Mouse (Mus musculus) left cerebral cortex, postnatal 14 days (tissue): Measurements from ENCODE around the gene Cdk9. TPM values are rescaled to one million over a fixed set of nuclear protein-coding genes. Genes with fewer than 3 reads are reported as not detected.

Experiments used
- DNase-seq, 2 experiments: peaks; one replicate each; pipeline ENCODE4 v3.0.0; 2021 to 2022; ENCODE audit warnings: low spot score in 2 of 2, mixed read lengths in 1 of 2
- intact Hi-C: fragments of 180-260 bp; cut with DNase I; formaldehyde crosslinking; loops from one replicate; pipeline ENCODE4 v1.15.1; 2025
- total RNA-seq, 2 experiments: library from RNA; stranded (reverse); gene quantifications; 2 replicates each; pipeline ENCODE4 v1.2.3; 2021

Cdk9 gene
- total RNA-seq, 2 experiments from 2014 or later: 100 to 106 TPM

GRCm38 (mm10) chr2:32712108-32712551, 746 bp downstream of the Cdk9 start:
- intact Hi-C loops: no loop called here
- DNase-seq: peak; percentile 47 to 48

DNA sequence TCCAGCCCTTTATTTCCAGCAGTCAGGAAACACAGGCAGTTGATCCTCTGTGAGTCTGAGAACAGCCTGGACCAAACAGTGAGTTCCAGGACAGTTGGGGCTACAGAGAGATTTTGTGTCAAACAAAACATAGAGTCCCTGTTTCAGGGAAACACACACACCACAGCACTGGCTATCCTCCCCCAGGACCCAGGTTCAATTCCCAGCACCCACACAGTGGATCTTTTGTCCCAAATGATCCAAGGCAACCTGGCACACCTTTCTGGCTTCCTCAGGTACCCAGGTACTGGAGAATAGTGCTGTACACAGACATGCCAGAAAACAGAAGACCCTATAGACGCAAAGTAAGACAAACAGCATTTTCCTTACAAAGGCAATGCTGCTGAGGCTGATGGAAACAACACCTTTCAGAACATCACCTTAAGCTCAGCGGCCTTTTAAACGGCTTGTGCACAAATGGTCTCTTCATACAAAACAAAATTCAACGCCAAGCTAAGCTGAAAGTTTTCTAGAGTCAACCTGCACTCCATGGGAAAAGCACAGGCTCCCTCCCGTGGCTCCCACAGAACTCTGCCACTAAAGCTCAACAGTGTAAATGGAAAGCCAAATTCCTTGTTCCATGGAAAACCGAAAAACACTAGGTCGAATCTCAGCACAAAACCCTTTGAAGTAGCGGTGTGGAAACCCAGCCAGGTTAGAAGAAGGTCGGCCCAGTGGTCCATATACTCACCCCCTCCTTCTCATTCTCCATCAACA, 1.4 kb downstream of the Cdk9 start:
- intact Hi-C loops: no loop called here
- DNase-seq: no peak

DNA sequence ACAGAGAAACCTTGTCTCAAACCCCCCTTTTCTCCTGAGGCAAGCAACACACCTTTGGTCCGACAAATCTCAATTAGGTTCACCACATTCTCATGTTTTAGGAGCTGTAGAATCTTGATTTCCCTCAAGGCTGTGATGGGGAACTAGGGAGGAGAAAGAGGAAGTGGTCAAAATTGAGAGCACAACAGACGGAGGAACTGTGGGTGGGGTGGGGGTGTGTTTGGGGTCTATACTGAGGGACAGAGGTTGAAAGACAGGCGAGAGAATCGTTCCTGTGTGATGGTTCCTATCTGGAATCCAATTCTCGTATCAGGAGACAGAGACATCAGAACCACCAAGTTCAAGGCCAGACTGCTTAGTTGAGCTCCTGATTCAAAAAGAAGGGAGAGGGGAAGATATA, 2.5 kb downstream of the Cdk9 start:
- no peak for DNase-seq
- intact Hi-C loops: no loop called here

DNA sequence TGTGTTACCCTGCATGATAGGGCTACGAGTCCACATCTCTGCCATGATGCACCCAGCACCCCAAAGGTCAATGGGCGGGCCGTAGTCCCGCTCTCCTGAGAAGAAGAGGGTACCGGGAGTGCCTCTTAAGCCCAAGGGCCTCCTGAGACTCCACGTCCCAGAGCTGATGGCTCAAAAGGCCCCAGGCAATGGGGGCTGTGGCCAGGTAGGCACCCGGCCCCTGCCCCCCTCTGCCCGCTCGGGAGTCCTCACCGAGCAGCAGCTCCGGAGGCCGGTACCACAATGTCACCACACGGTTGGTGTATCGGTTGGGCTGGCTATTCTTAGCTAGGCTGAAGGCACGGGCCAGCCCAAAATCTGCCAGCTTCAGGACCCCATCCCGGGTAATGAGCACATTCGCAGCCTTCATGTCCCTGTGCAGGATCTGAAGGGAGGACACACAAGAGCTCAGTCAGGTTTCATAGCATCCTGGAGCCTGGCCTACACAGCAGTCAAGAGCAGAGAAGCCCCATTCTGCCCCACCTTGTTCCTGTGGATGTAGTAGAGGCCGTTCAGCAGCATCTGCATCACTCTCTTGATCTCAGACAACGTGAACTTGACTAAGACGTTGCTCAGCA, 3.2 kb downstream of the Cdk9 start:
- no peak for DNase-seq
- intact Hi-C loops: loop anchor here (10.0 kb wide), 1 partner anchor 145 kb away; no protein-coding TSS in a partner anchor

DNA sequence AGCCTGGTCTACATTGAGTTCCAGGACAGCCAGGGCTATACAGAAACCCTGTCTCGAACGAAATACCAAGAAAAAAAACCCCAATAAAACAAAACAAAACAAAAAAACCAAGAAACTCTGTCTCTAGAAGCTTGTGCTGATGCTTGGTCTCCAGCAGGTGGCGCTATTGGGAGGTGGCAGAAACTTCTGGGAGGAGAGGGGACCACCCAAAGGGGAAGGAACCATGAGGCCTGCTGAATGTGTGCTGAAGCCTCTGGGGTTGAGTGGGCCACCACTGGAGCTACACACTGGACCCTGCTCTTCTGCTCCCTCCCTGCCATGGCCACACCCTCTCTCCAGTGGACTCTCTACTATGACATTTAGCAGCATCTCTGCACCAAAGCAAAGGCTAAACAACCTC, 4.2 kb downstream of the Cdk9 start:
- no peak for DNase-seq
- intact Hi-C loops: loop anchor here (10.0 kb wide), 1 partner anchor 146 kb away; no protein-coding TSS in a partner anchor

- intact Hi-C loops: loop anchor here (10.0 kb wide), 1 partner anchor 148 kb away; no protein-coding TSS in a partner anchor
Observed at GRCm38 (mm10) chr2:32706971-32707370, 5.9 kb downstream of the Cdk9 start.

DNA sequence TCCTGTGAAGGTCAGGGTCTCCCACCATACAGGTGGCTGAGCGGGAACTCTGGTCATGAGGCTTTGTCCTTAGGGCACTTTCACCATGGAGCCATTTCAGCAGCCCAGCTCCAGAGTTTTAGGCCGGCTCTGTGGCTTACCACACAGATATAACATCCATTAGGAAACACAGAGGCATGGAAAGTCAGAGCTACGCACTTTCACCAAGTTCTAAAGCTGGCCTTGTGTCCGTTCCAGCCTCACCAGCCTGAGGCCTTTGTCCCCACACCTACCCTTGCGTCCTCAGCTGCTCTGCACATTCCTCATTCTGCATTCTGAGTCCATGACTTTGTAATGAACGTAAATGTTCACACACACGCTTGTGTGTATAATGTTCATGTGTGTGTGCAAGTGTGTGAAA, 7.9 kb downstream of the Cdk9 start:
- DNase-seq: no peak
- intact Hi-C loops: loop anchor here (10.0 kb wide), 1 partner anchor 150 kb away; no protein-coding TSS in a partner anchor

More at GRCm38 (mm10) chr2:32706971-32707370, 5.9 kb downstream of the Cdk9 start:
- DNase-seq: no peak

DNA sequence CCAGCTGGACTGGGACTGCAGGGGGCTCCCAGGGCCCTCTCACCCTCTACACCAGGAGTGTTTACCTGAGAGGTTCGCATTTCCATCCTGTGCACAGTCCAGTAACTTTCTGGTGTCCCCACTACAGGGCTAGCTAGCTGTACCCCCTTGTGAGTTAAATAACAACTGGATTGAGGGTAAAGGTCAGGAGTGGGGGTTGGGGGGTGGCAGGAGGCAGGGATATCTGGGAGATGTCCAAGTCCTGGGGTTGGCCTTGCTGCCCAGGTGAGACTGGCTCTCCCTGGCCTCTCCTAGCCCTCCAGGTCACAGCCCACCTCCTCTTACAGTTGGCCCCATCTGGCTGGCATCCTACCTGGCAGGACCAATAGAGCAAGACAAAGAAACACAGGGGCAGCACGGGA, 8.9 kb downstream of the Cdk9 start, which contains the start of gene Fpgs:
TSS of gene Fpgs (minus strand) at position 125 of the 401 bp plus-strand sequence.
- intact Hi-C loops: loop anchor here (10.0 kb wide), 1 partner anchor 151 kb away; no protein-coding TSS in a partner anchor
- no peak for DNase-seq

- intact Hi-C loops: loop anchor here (10.0 kb wide), 1 partner anchor 152 kb away; no protein-coding TSS in a partner anchor
Observed at GRCm38 (mm10) chr2:32703046-32703445, 9.8 kb downstream of the Cdk9 start.

DNA sequence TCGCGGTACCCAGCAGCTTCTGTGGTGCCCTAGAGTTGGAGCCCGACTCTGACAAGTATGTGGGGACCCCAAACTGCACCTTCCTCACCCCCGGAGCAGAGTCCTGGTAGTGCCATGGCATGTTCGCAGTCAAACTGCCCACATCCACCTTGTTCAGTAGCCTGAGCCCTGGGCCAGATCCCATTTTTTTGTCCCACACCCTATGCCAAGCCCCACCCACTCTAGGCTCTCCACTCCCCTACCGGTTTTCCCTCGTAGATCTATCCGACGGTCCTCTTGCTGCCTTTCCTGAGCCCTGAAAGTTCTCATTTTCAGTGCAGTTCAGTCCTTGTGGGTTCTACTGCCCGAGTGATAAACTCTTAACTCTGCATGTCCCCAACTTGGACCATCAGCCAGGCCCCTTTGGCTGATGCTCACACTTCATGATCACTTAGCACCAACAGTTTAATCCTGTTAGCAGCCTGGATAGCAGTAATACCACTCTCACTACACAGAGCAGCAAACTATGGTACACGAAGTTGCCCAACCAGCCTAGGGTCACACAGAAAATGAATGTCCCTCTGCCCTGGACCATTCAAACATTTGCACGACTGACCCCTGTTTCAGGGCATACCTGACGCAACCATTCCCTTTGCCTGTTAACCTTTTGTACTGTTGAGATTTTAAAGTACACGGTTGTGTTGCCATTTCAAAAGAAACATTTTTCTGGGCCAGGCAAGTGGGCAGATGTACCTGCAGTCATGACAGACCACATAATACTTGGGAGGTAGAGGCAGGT, 11.7 kb downstream of the Cdk9 start:
- intact Hi-C loops: loop anchor here (10.0 kb wide), 1 partner anchor 154 kb away; no protein-coding TSS in a partner anchor
- no peak for DNase-seq

More at GRCm38 (mm10) chr2:32703046-32703445, 9.8 kb downstream of the Cdk9 start:
- DNase-seq: no peak

- DNase-seq: no peak
- intact Hi-C loops: loop anchor here (10.0 kb wide), 1 partner anchor 155 kb away; no protein-coding TSS in a partner anchor
Observed at GRCm38 (mm10) chr2:32699680-32700079, 13.2 kb downstream of the Cdk9 start.

- intact Hi-C loops: no loop called here
Observed at GRCm38 (mm10) chr2:32694691-32695090, 18.2 kb downstream of the Cdk9 start.

GRCm38 (mm10) chr2:32693823-32694411, 19.0 kb downstream of the Cdk9 start:
- peak; percentile 95 to 97 for DNase-seq
- intact Hi-C loops: no loop called here

More at GRCm38 (mm10) chr2:32694691-32695090, 18.2 kb downstream of the Cdk9 start:
- no peak for DNase-seq

GRCm38 (mm10) chr2:32693282-32693681, 19.6 kb downstream of the Cdk9 start:
- no peak for DNase-seq
- intact Hi-C loops: no loop called here

GRCm38 (mm10) chr2:32692496-32692895, 20.4 kb downstream of the Cdk9 start:
- intact Hi-C loops: no loop called here
- no peak for DNase-seq

DNA sequence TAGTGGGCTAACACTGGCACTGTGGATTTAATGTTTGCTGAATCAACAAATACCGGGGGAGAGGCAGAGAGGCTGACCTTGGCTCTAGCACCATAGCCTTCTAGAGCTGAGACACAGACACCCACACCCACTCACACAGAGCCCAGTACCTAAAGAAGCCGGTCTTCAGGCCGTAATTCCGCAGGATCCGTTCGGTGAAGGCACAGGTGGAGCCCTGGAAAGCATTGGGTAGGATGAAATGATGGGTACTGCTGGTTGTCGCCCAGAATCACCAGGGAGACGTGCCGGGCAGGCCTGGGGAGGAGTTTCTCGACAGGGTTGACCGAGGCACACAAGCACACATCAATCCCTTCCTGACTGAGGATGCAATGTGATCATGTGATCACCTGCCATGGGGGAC, 21.8 kb downstream of the Cdk9 start:
- intact Hi-C loops: no loop called here

DNA sequence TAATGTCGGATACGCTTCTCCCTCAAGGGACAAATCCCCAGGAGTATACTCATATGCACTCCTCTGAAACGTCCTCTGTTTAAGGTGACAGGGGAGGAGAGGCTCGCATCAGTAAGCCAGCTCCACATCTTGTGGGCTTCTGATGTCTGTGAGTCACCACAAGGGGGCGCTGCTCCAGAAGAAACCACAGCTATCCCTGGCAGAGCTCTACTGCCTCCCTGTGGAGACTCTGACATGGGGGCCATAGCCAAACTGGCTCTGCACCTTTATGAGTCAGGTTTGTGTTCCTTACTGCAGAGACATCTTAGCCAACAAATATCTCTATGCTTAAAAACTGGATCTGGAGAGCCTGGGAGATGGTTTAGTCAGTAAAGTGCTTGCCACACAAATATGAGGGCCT, 23.5 kb downstream of the Cdk9 start:
- DNase-seq: peak; percentile 95
- intact Hi-C loops: loop anchor here (1.0 kb wide), 1 partner anchor 58 kb away; no protein-coding TSS in a partner anchor

More for the DNA sequence above, 21.8 kb downstream of the Cdk9 start:
- DNase-seq: no peak

DNA sequence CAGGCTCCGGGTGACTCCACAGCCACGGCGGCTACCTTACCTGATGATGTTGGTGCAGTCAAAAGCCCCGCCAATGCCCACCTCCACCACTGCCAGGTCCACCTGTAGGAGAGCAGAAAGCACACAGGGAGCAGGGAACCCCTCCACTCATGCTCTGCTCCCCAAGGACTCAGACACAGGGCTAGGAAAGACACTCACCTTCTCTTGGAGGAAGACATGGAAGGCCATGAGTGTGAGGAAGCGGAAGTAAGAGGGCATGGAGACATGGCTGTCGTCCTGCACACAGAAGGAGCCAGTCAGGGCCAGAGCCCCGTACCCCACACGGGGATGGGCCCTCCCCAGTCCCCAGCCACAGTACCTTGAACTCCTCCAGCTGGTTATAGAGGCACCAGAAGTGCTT, 25.3 kb downstream of the Cdk9 start:
- intact Hi-C loops: no loop called here
- DNase-seq: no peak

DNA sequence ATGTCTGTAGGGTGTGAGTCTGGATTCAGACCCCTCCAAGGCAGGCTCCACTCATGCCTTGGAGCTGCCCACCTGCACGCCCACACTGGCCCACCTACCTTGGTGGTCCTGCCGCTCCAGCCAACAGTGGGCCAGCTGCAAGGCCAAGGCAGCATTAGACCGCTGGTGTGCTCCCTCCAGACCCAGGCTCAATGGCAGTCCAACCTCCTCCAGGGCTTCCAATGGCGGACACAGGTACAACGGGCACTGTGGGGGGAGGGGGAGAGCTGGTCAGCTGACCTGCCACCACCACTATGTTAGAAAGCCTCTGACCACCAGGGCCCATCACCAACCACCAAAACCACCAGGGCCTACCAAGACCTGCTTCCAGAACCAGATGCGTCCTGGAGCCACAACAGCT, 26.2 kb downstream of the Cdk9 start:
- DNase-seq: no peak
- intact Hi-C loops: no loop called here
